Mouse (Mus musculus): ENCODE results near the gene Bicdl2.

Bicdl2 gene

GRCm38 (mm10) chr17:23660117-23660875 lies at the start of gene Bicdl2:
Gene Bicdl2, plus strand, starts transcription at chr17:23660506.
- peak; percentile 56 for DNase-seq

GRCm38 (mm10) chr17:23617087-23617486 lies 43.2 kb upstream of the Bicdl2 start:
- DNase-seq: no peak

GRCm38 (mm10) chr17:23620351-23620750 lies 40.0 kb upstream of the Bicdl2 start:
- DNase-seq: no peak

- DNase-seq: no peak
Observed at GRCm38 (mm10) chr17:23627813-23628212, 32.5 kb upstream of the Bicdl2 start.

GRCm38 (mm10) chr17:23630195-23631020 lies 29.9 kb upstream of the Bicdl2 start:
- peak; percentile 73 for DNase-seq

GRCm38 (mm10) chr17:23631241-23631640 lies 29.1 kb upstream of the Bicdl2 start:
- DNase-seq: no peak

- DNase-seq: no peak
Observed at GRCm38 (mm10) chr17:23644613-23645495, 15.5 kb upstream of the Bicdl2 start, which contains the start of gene Mmp25. Gene Mmp25, minus strand, starts transcription at chr17:23645277.

GRCm38 (mm10) chr17:23645894-23646293 lies 14.4 kb upstream of the Bicdl2 start:
- DNase-seq: no peak

- no peak for DNase-seq
Observed at GRCm38 (mm10) chr17:23651363-23651762, 8.9 kb upstream of the Bicdl2 start.

GRCm38 (mm10) chr17:23653324-23653723 lies 7.0 kb upstream of the Bicdl2 start:
- DNase-seq: no peak

- no peak for DNase-seq
Observed at GRCm38 (mm10) chr17:23654001-23654400, 6.3 kb upstream of the Bicdl2 start.

GRCm38 (mm10) chr17:23654410-23654809 lies 5.9 kb upstream of the Bicdl2 start:
- no peak for DNase-seq

GRCm38 (mm10) chr17:23658450-23658849 lies 1.9 kb upstream of the Bicdl2 start:
- no peak for DNase-seq

GRCm38 (mm10) chr17:23660876-23661200 lies 532 bp downstream of the Bicdl2 start:
- DNase-seq: no peak

- no peak for DNase-seq
Observed at GRCm38 (mm10) chr17:23661526-23661925, 1.2 kb downstream of the Bicdl2 start.

- DNase-seq: no peak
Observed at GRCm38 (mm10) chr17:23664556-23665021, 4.3 kb downstream of the Bicdl2 start.

- no peak for DNase-seq
Observed at GRCm38 (mm10) chr17:23665511-23665910, 5.2 kb downstream of the Bicdl2 start.

GRCm38 (mm10) chr17:23670516-23671074 lies 10.3 kb downstream of the Bicdl2 start:
- peak; percentile 34 for DNase-seq

GRCm38 (mm10) chr17:23671519-23671918 lies 11.2 kb downstream of the Bicdl2 start:
- DNase-seq: no peak

GRCm38 (mm10) chr17:23672761-23673160 lies 12.5 kb downstream of the Bicdl2 start:
- no peak for DNase-seq

GRCm38 (mm10) chr17:23673424-23674073 lies 13.2 kb downstream of the Bicdl2 start, which contains the start of the genes Hcfc1r1 and Thoc6:
Gene Hcfc1r1, plus strand, starts transcription at chr17:23673596.
Gene Thoc6, minus strand, starts transcription at chr17:23673882.
- peak; percentile 97 for DNase-seq

Measured in cerebellum, adult 8-10 months (tissue).